Mouse (Mus musculus) midbrain, embryonic 12.5 days (tissue): ENCODE measurements around the gene Tfam. TPM values are rescaled to one million over a fixed set of nuclear protein-coding genes. Genes with fewer than 3 reads are reported as not detected.
A peak's percentile ranks its signal among the peaks of the same experiment; 100 is the strongest.

Experiments
- ATAC-seq: fragments of 200-750 bp; cut with Nextera tagmentation; 2 replicates; pipeline ENCODE4 v1.8.0; 2017; ENCODE audit warnings: low read depth, moderate TSS enrichment, moderate library complexity; ENCODE audit not compliant: low FRiP score
- H3K27ac ChIP-seq: fragments of 300-500 bp; sonication (generic); replicated peaks from 2 replicates; pipeline ENCODE4 v1.5.1; 2016; ENCODE audit warnings: mild to moderate bottlenecking
- H3K27me3 ChIP-seq: fragments of 300-500 bp; sonication (generic); 2 replicates; pipeline ENCODE4 v1.6.1; 2016; ENCODE audit warnings: mild to moderate bottlenecking
- H3K36me3 ChIP-seq: fragments of 300-500 bp; sonication (generic); 2 replicates; pipeline ENCODE4 v1.6.1; 2016
- H3K4me1 ChIP-seq: fragments of 300-500 bp; sonication (generic); 2 replicates; pipeline ENCODE4 v1.6.1; 2016
- H3K4me2 ChIP-seq: fragments of 300-500 bp; sonication (generic); replicated peaks from 2 replicates; pipeline ENCODE4 v1.6.1; 2016; ENCODE audit warnings: mild to moderate bottlenecking, moderate library complexity
- H3K4me3 ChIP-seq: fragments of 300-500 bp; sonication (generic); 2 replicates; pipeline ENCODE4 v1.5.1; 2016; ENCODE audit warnings: mild to moderate bottlenecking
- H3K9ac ChIP-seq: fragments of 300-500 bp; sonication (generic); replicated peaks from 2 replicates; pipeline ENCODE4 v1.6.1; 2016; ENCODE audit warnings: mild to moderate bottlenecking, moderate library complexity
- H3K9me3 ChIP-seq: fragments of 300-500 bp; sonication (generic); 2 replicates; pipeline ENCODE4 v1.6.1; 2016; ENCODE audit warnings: mild to moderate bottlenecking
- WGBS: fragments of 180-500 bp; shearing (Covaris S2); methylation state at CpG from one replicate; pipeline ENCODE4 v1.1.7; 2016; 5-methylcytosine and 5-hydroxymethylcytosine counted together
- polyA plus RNA-seq: library from polyadenylated mRNA; unstranded; fragments of >200 nt; fragmentation: Nextera tagmentation; extraction: Ambion mirVana; gene quantifications from 2 replicates; pipeline ENCODE4 v1.2.1, GENCODE M21; 2016

Gene Tfam
- polyA plus RNA-seq, 1 experiment from 2014 or later = 73.7 TPM

DNA sequence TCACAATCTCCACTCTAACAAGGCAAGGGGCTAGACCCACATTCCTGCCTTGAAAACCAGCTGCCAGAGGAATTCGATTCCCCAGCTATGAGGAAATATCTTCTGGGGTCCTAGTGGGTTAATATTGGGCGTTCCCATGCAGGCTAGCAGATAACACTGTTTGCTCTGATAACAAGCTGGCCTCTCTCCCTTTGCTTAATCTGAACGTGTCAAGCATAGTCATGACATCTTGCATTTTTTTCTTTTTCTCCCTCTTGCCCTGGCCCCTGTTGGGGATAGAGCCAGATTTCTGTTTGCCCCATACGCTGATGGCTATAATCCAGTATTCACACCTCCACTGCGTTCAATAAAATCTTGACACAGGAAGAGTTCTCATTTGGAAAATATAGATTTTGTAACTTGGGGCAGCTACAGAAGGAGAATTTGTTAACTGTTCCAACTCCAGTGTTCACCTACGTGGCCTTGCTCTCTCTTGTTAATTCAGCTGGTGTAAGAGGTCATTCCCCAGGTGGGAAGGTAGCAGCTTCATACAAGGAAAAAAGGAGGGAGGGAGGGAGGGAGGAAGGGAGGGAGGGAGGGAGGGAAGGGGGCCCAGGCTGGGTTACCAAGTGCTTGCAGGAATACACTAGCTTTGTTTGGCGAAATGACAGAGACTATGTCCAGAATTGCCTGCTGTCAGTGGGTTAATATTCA is 54.6 kb downstream of the Tfam start:
- H3K36me3 ChIP-seq = no peaks in the 10 kb centered on the region
- H3K4me1 ChIP-seq = no peaks in the 10 kb centered on the region
- H3K4me3 ChIP-seq = no peak overlapping the region
- no peaks in the 10 kb centered on the region for H3K9me3 ChIP-seq
- ATAC-seq = no peak
- no peak overlapping the region for H3K4me2 ChIP-seq
- 56% methylated on average over 7 of the region's 7 CpGs for WGBS
- no peak overlapping the region for H3K9ac ChIP-seq
- no peaks in the 10 kb centered on the region for H3K27me3 ChIP-seq
- no peak overlapping the region for H3K27ac ChIP-seq

GRCm38 (mm10) chr10:71181931-71182330 is 56.1 kb downstream of the Tfam start:
- H3K4me1 ChIP-seq = no peaks in the 10 kb centered on the region
- H3K9ac ChIP-seq = no peak overlapping the region
- no peak for ATAC-seq
- no peaks in the 10 kb centered on the region for H3K36me3 ChIP-seq
- no peaks in the 10 kb centered on the region for H3K27me3 ChIP-seq
- 95% methylated on average over 4 of the region's 4 CpGs for WGBS
- H3K27ac ChIP-seq = peak overlapping the region; percentile 30; the same call in 1 of the 2 replicates
- H3K9me3 ChIP-seq = no peaks in the 10 kb centered on the region
- no peak overlapping the region for H3K4me3 ChIP-seq
- H3K4me2 ChIP-seq = no peak overlapping the region

DNA sequence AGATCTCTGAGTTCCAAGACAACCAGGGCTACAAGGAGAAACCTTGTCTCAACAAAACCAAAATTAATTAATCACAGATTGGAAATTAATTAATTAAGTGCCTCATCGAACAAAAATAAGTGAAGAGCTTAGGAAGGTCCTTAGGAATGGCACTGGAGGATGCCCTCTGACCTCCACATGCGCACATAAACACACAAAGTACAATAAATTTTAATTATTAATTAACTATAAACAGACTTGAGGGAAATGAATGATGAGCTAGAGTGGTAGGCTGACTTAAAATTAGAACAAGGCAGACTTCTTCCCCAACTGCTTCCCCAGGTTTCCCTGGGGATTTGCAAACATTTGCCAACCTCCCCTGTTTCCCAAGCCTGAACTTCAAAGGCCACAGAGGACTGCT is 57.0 kb downstream of the Tfam start:
- Histone ChIP-seq H3K4me3 (no peak overlapping the region), H3K4me1 (no peaks in the 10 kb centered on the region), H3K9me3 (no peaks in the 10 kb centered on the region), H3K27ac (no peak overlapping the region), H3K9ac (no peak overlapping the region), H3K4me2 (no peak overlapping the region), H3K36me3 (no peaks in the 10 kb centered on the region), H3K27me3 (no peaks in the 10 kb centered on the region)
- 89% methylated on average over 2 of the region's 2 CpGs for WGBS
- no peak for ATAC-seq

- Histone ChIP-seq H3K4me1 (no peaks in the 10 kb centered on the region), H3K36me3 (no peaks in the 10 kb centered on the region), H3K9me3 (no peaks in the 10 kb centered on the region), H3K4me2 (no peak overlapping the region), H3K9ac (no peak overlapping the region), H3K27me3 (no peaks in the 10 kb centered on the region), H3K4me3 (no peak overlapping the region), H3K27ac (no peak overlapping the region)
- ATAC-seq = no peak
- 74% methylated on average over 2 of the region's 2 CpGs for WGBS
Measured at GRCm38 (mm10) chr10:71180057-71180456, 58.0 kb downstream of the Tfam start.

GRCm38 (mm10) chr10:71177201-71177600 is 60.9 kb downstream of the Tfam start:
- Histone ChIP-seq H3K9ac (no peak overlapping the region), H3K4me3 (no peak overlapping the region), H3K27ac (no peak overlapping the region), H3K27me3 (no peaks in the 10 kb centered on the region), H3K9me3 (no peaks in the 10 kb centered on the region), H3K4me1 (no peaks in the 10 kb centered on the region), H3K4me2 (no peak overlapping the region), H3K36me3 (no peaks in the 10 kb centered on the region)
- ATAC-seq = no peak
- 91% methylated on average over 7 of the region's 7 CpGs for WGBS

GRCm38 (mm10) chr10:71176341-71176740 is 61.7 kb downstream of the Tfam start:
- no peak for ATAC-seq
- no peak overlapping the region for H3K27ac ChIP-seq
- no peaks in the 10 kb centered on the region for H3K27me3 ChIP-seq
- no peaks in the 10 kb centered on the region for H3K4me1 ChIP-seq
- no peaks in the 10 kb centered on the region for H3K9me3 ChIP-seq
- no peak overlapping the region for H3K4me3 ChIP-seq
- H3K9ac ChIP-seq = no peak overlapping the region
- no peak overlapping the region for H3K4me2 ChIP-seq
- no peaks in the 10 kb centered on the region for H3K36me3 ChIP-seq
- WGBS = 75% methylated on average over 8 of the region's 8 CpGs

Other genes with a start within 250 kb of the Tfam start
- gene Bicc1, start 78.6 kb downstream of the Tfam start, polyA plus RNA-seq = 9.5 and 15.2 TPM in 2 replicates
- gene Ube2d1, start 47.0 kb upstream of the Tfam start, polyA plus RNA-seq = 140 and 146 TPM in 2 replicates
- 159 and 163 TPM in 2 replicates for gene Cisd1, start 106.7 kb upstream of the Tfam start, polyA plus RNA-seq
- 24.4 and 25.4 TPM in 2 replicates for gene Ipmk, start 109.5 kb upstream of the Tfam start, polyA plus RNA-seq